Comparison of ENCODE assay signal across 10 mouse cellular contexts in the genomic region with DNA sequence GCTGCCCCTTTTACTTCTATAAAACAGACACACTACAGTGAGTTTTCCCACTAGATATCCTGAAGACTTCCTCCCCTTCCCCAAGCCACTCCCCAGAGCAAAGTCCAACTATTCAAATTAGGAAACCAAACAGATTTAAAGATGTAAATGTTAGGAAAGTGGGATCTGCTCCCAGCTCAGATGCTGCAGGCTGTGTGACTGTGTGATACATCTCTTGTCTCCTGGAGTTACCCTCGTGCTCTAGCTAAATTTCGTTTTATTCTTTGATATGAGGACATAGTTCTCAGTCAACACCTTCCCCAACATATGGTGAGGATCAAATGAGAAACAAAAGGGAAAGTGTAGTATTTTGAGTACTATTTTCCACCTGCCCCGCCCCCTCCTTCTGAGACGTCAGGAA. TPM values are rescaled to one million over a fixed set of nuclear protein-coding genes. Genes with fewer than 3 reads are reported as not detected.
DNase-seq lines count a peak whose midpoint lies in the region; ATAC-seq and TF ChIP-seq lines count a peak whose summit lies in the region.
"Had no signal": no experiment of that assay in that cellular context is flagged by ENCODE, and none has a peak within 500 bp of the region (broad histone marks: within the 10 kb centered on the region; RNA-seq: fewer than 3 reads in every experiment).

No protein-coding gene starts in this region.

- H3K4me1 ChIP-seq in embryonic facial prominence, embryonic 12.5 days, result 0 out of 2 replicates have a peak, but pooled peaks cover 4% of the 10 kb centered on the region
- peaks cover 7% of the 10 kb centered on the region for H3K4me1 ChIP-seq in embryonic facial prominence, embryonic 10.5 days
- 0 out of 2 replicates have a peak, but pooled peaks cover 4% of the 10 kb centered on the region for H3K4me1 ChIP-seq in kidney, postnatal 0 days (replicated peaks; ENCODE audit: insufficient read depth, low read length)
- H3K4me1 ChIP-seq in hindbrain, embryonic 15.5 days (replicated peaks), result peaks cover 11% of the 10 kb centered on the region
- H3K4me1 ChIP-seq in neural tube, embryonic 15.5 days, result peaks cover 16% of the 10 kb centered on the region

- ATAC-seq in embryonic facial prominence, embryonic 12.5 days (ENCODE audit: insufficient number of reproducible peaks, insufficient read depth, low FRiP score, low TSS enrichment), result no peak
- ATAC-seq in kidney, postnatal 0 days (replicated peaks; ENCODE audit: low FRiP score, low read depth), result no peak
- ATAC-seq in hindbrain, embryonic 15.5 days (ENCODE audit: low FRiP score, low read depth), result no peak
- peak; percentile 32; the same call in 1 of the 2 replicates for ATAC-seq in neural tube, embryonic 15.5 days (ENCODE audit: low FRiP score)
- ATAC-seq: liver, postnatal 0 days had no signal

- peak overlapping the region; percentile 14; the same call in 1 of the 2 replicates for H3K27ac ChIP-seq in embryonic facial prominence, embryonic 12.5 days
- no peak overlapping the region for H3K27ac ChIP-seq in embryonic facial prominence, embryonic 10.5 days (replicated peaks)
- H3K27ac ChIP-seq in kidney, postnatal 0 days, result no peak overlapping the region
- peak overlapping the region; percentile 67 for H3K27ac ChIP-seq in hindbrain, embryonic 15.5 days (replicated peaks)
- H3K27ac ChIP-seq in neural tube, embryonic 15.5 days (replicated peaks), result peak overlapping the region; percentile 67

- H3K27me3 ChIP-seq in embryonic facial prominence, embryonic 12.5 days, result no peaks in the 10 kb centered on the region
- no peaks in the 10 kb centered on the region for H3K27me3 ChIP-seq in embryonic facial prominence, embryonic 10.5 days (replicated peaks; ENCODE audit: low read depth, poor library complexity, severe bottlenecking)
- no peaks in the 10 kb centered on the region for H3K27me3 ChIP-seq in kidney, postnatal 0 days (ENCODE audit: insufficient read depth, low read length)
- H3K27me3 ChIP-seq in hindbrain, embryonic 15.5 days, result no peaks in the 10 kb centered on the region
- H3K27me3 ChIP-seq in neural tube, embryonic 15.5 days (replicated peaks), result peaks cover 6% of the 10 kb centered on the region; the same call in 1 of the 2 replicates

- H3K9me3 ChIP-seq in embryonic facial prominence, embryonic 12.5 days, result no peaks in the 10 kb centered on the region
- no peaks in the 10 kb centered on the region for H3K9me3 ChIP-seq in embryonic facial prominence, embryonic 10.5 days
- H3K9me3 ChIP-seq in kidney, postnatal 0 days (replicated peaks; ENCODE audit: low read length), result no peaks in the 10 kb centered on the region
- H3K9me3 ChIP-seq in hindbrain, embryonic 15.5 days, result no peaks in the 10 kb centered on the region
- no peaks in the 10 kb centered on the region for H3K9me3 ChIP-seq in neural tube, embryonic 15.5 days (replicated peaks)

- 62% methylated on average over 4 of the region's 4 CpGs for WGBS in embryonic facial prominence, embryonic 12.5 days
- WGBS in embryonic facial prominence, embryonic 10.5 days, result 76% methylated on average over 4 of the region's 4 CpGs
- 44% methylated on average over 4 of the region's 4 CpGs for WGBS in kidney, postnatal 0 days
- WGBS in hindbrain, embryonic 15.5 days, result 67% methylated on average over 4 of the region's 4 CpGs
- WGBS in neural tube, embryonic 15.5 days, result 68% methylated on average over 4 of the region's 4 CpGs

- no peak for TF ChIP-seq CTCF in kidney, postnatal 0 days (IDR thresholded peaks at IDR 0.05; ENCODE audit: low read depth)

- H3K4me3 ChIP-seq in embryonic facial prominence, embryonic 12.5 days, result no peak overlapping the region
- no peak overlapping the region for H3K4me3 ChIP-seq in embryonic facial prominence, embryonic 10.5 days
- H3K4me3 ChIP-seq in kidney, postnatal 0 days (replicated peaks; ENCODE audit: low read depth, low read length), result no peak overlapping the region
- no peak overlapping the region for H3K4me3 ChIP-seq in hindbrain, embryonic 15.5 days
- H3K4me3 ChIP-seq in neural tube, embryonic 15.5 days (replicated peaks), result no peak overlapping the region

- no peaks in the 10 kb centered on the region for H3K36me3 ChIP-seq in embryonic facial prominence, embryonic 12.5 days
- no peaks in the 10 kb centered on the region for H3K36me3 ChIP-seq in embryonic facial prominence, embryonic 10.5 days (replicated peaks)
- no peaks in the 10 kb centered on the region for H3K36me3 ChIP-seq in kidney, postnatal 0 days (ENCODE audit: insufficient read depth, low read length)
- no peaks in the 10 kb centered on the region for H3K36me3 ChIP-seq in hindbrain, embryonic 15.5 days
- no peaks in the 10 kb centered on the region for H3K36me3 ChIP-seq in neural tube, embryonic 15.5 days

- no peak overlapping the region for H3K4me2 ChIP-seq in embryonic facial prominence, embryonic 12.5 days (replicated peaks)
- peak overlapping the region; percentile 21; the same call in 1 of the 2 replicates for H3K4me2 ChIP-seq in kidney, postnatal 0 days (ENCODE audit: low read length)
- H3K4me2 ChIP-seq in hindbrain, embryonic 15.5 days, result no peak overlapping the region
- no peak overlapping the region for H3K4me2 ChIP-seq in neural tube, embryonic 15.5 days

- H3K9ac ChIP-seq in embryonic facial prominence, embryonic 12.5 days, result no peak overlapping the region
- no peak overlapping the region for H3K9ac ChIP-seq in kidney, postnatal 0 days (ENCODE audit: low read depth, low read length)
- no peak overlapping the region for H3K9ac ChIP-seq in hindbrain, embryonic 15.5 days
- no peak overlapping the region for H3K9ac ChIP-seq in neural tube, embryonic 15.5 days (replicated peaks)
- H3K9ac ChIP-seq: liver, postnatal 0 days had no signal

- DNase-seq in embryonic facial prominence, embryonic 10.5 days (ENCODE audit: low spot score), result no peak
- no peak for DNase-seq in kidney, postnatal 0 days (ENCODE audit: low spot score)
- DNase-seq in kidney, postnatal 14 days, result no peak
- no peak for DNase-seq in spleen, postnatal 10 days (ENCODE audit: low spot score in 2 of 2)
- DNase-seq in frontal cortex, postnatal 25 days (ENCODE audit: low spot score in 2 of 2), result no peak
- DNase-seq: cerebellum, postnatal 10 days; liver, postnatal 0 days had no signal

RNA-seq across cellular contexts. Expression of a gene that starts 48.3 kb away (rescaled TPM):
- 28.3 and 29.6 TPM in 2 replicates for polyA plus RNA-seq in embryonic facial prominence, embryonic 12.5 days (2016; fragmentation: Nextera tagmentation; extraction: Ambion mirVana)
- polyA plus RNA-seq in embryonic facial prominence, embryonic 10.5 days (2016; fragmentation: Nextera tagmentation; extraction: Ambion mirVana), result 23.9 and 25.3 TPM in 2 replicates
- 33.2 and 38.5 TPM in 2 replicates for polyA plus RNA-seq in kidney, postnatal 0 days (2015; fragmentation: Nextera tagmentation; extraction: Ambion mirVana)
- 17.1 and 17.9 TPM in 2 replicates for polyA plus RNA-seq in hindbrain, embryonic 15.5 days (2015; fragmentation: Nextera tagmentation; extraction: Ambion mirVana)
- 15.6 and 19.0 TPM in 2 replicates for polyA plus RNA-seq in neural tube, embryonic 15.5 days (2015; fragmentation: Nextera tagmentation; extraction: Ambion mirVana)

Comparison
In these comparisons a context has a peak if more than half of its experiments do, and no peak if none do; other contexts are left out.
1. H3K27ac ChIP-seq: peak in embryonic facial prominence, embryonic 12.5 days (single experiment), hindbrain, embryonic 15.5 days (single experiment) and neural tube, embryonic 15.5 days (single experiment); none in embryonic facial prominence, embryonic 10.5 days (single experiment) and kidney, postnatal 0 days (single experiment).